Mouse (Mus musculus) hindbrain, embryonic 13.5 days (tissue): ENCODE measurements around the gene Pde10a. TPM values are rescaled to one million over a fixed set of nuclear protein-coding genes. Genes with fewer than 3 reads are reported as not detected.

Experiments used
- ATAC-seq: fragments of 200-750 bp; cut with Nextera tagmentation; 2 replicates; pipeline ENCODE4 v1.8.0; 2017; ENCODE audit warnings: moderate TSS enrichment; ENCODE audit not compliant: low FRiP score
- H3K27ac ChIP-seq: fragments of 300-500 bp; sonication (generic); 2 replicates; pipeline ENCODE4 v1.5.1; 2015; ENCODE audit warnings: inconsistent platforms, mild to moderate bottlenecking, moderate library complexity
- H3K27me3 ChIP-seq: fragments of 300-500 bp; sonication (generic); 2 replicates; pipeline ENCODE4 v1.6.1; 2015; ENCODE audit warnings: mild to moderate bottlenecking, inconsistent platforms
- H3K36me3 ChIP-seq: fragments of 300-500 bp; sonication (generic); 2 replicates; pipeline ENCODE4 v1.6.1; 2015; ENCODE audit warnings: mild to moderate bottlenecking, inconsistent platforms
- H3K4me1 ChIP-seq: fragments of 300-500 bp; sonication (generic); replicated peaks from 2 replicates; pipeline ENCODE4 v1.6.1; 2015; ENCODE audit warnings: inconsistent platforms
- H3K4me2 ChIP-seq: fragments of 300-500 bp; sonication (generic); 2 replicates; pipeline ENCODE4 v1.6.1; 2015; ENCODE audit warnings: inconsistent platforms, mild to moderate bottlenecking, moderate library complexity
- H3K4me3 ChIP-seq: fragments of 300-500 bp; sonication (generic); 2 replicates; pipeline ENCODE4 v1.5.1; 2015; ENCODE audit warnings: mild to moderate bottlenecking, inconsistent platforms
- H3K9ac ChIP-seq: fragments of 300-500 bp; sonication (generic); 2 replicates; pipeline ENCODE4 v1.6.1; 2015; ENCODE audit warnings: mild to moderate bottlenecking, inconsistent platforms
- H3K9me3 ChIP-seq: fragments of 300-500 bp; sonication (generic); 2 replicates; pipeline ENCODE4 v1.6.1; 2016; ENCODE audit warnings: inconsistent platforms
- WGBS: fragments of 180-500 bp; shearing (Covaris S2); methylation state at CpG from one replicate; pipeline ENCODE4 v1.1.7; 2015; 5-methylcytosine and 5-hydroxymethylcytosine counted together
- polyA plus RNA-seq: library from polyadenylated mRNA; unstranded; fragments of >200 nt; fragmentation: Nextera tagmentation; extraction: Ambion mirVana; gene quantifications from 2 replicates; pipeline ENCODE4 v1.2.1, GENCODE M21; 2015

Gene Pde10a
- polyA plus RNA-seq, 1 experiment from 2014 or later = 14.5 TPM

- H3K9me3 ChIP-seq = no peaks in the 10 kb centered on the region
- H3K27ac ChIP-seq = peak overlapping the region; percentile 44; the same call in 1 of the 2 replicates
- peaks cover 7% of the 10 kb centered on the region; the same call in 1 of the 2 replicates for H3K36me3 ChIP-seq
- no peak overlapping the region for H3K4me2 ChIP-seq
- no peaks in the 10 kb centered on the region; the same call in none of the 2 replicates for H3K4me1 ChIP-seq
- no peaks in the 10 kb centered on the region for H3K27me3 ChIP-seq
- no peak overlapping the region for H3K4me3 ChIP-seq
- ATAC-seq = no peak
- H3K9ac ChIP-seq = no peak overlapping the region
- 72% methylated on average over 5 of the region's 5 CpGs for WGBS
Measured at GRCm38 (mm10) chr17:8903555-8904283, 378.5 kb downstream of the Pde10a start.

DNA sequence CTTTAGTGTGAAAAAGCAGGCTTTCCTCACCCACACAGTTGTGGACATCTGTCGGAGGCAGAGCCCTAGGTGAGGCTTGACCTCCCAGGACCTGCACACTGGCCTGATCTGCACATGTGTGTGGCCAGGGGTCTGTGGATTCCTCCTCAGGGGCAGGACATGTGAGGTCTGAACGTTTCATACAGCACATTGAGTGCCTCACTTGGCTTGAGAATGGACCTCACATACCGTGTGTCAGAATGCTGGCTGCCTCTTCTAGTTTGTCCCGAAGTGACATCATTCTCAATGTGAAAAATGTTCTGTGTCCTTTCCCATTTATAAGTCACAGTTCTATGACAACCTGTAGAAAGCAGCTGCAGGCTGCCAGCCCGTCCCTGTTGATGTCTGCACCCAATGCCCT, 385.4 kb downstream of the Pde10a start:
- Histone ChIP-seq H3K4me1 (no peaks in the 10 kb centered on the region; the same call in none of the 2 replicates), H3K4me2 (no peak overlapping the region), H3K9me3 (no peaks in the 10 kb centered on the region), H3K27me3 (no peaks in the 10 kb centered on the region), H3K27ac (no peak overlapping the region), H3K9ac (no peak overlapping the region), H3K36me3 (no peaks in the 10 kb centered on the region), H3K4me3 (no peak overlapping the region)
- no peak for ATAC-seq
- whole genome bisulfite sequencing = 75% methylated on average over 5 of the region's 5 CpGs

- no peak overlapping the region for H3K27ac ChIP-seq
- ATAC-seq = no peak
- H3K27me3 ChIP-seq = no peaks in the 10 kb centered on the region
- no peaks in the 10 kb centered on the region for H3K9me3 ChIP-seq
- H3K4me2 ChIP-seq = no peak overlapping the region
- WGBS = 91% methylated on average over 3 of the region's 3 CpGs
- no peaks in the 10 kb centered on the region for H3K4me1 ChIP-seq
- H3K4me3 ChIP-seq = no peak overlapping the region
- H3K9ac ChIP-seq = no peak overlapping the region
- no peaks in the 10 kb centered on the region for H3K36me3 ChIP-seq
Measured at GRCm38 (mm10) chr17:8912933-8913332, 387.8 kb downstream of the Pde10a start.

- Histone ChIP-seq H3K36me3 (no peaks in the 10 kb centered on the region), H3K9ac (no peak overlapping the region), H3K27ac (no peak overlapping the region), H3K27me3 (no peaks in the 10 kb centered on the region), H3K4me2 (no peak overlapping the region), H3K4me1 (peaks cover 8% of the 10 kb centered on the region), H3K4me3 (no peak overlapping the region), H3K9me3 (no peaks in the 10 kb centered on the region)
- ATAC-seq = no peak
Measured at GRCm38 (mm10) chr17:8915693-8916092, 390.5 kb downstream of the Pde10a start.

- H3K27ac ChIP-seq = no peak overlapping the region
- no peaks in the 10 kb centered on the region for H3K36me3 ChIP-seq
- WGBS = 58% methylated on average over 4 of the region's 4 CpGs
- no peak overlapping the region for H3K4me2 ChIP-seq
- no peak for ATAC-seq
- no peak overlapping the region for H3K4me3 ChIP-seq
- peaks cover 34% of the 10 kb centered on the region for H3K4me1 ChIP-seq
- H3K27me3 ChIP-seq = no peaks in the 10 kb centered on the region
- no peaks in the 10 kb centered on the region for H3K9me3 ChIP-seq
- H3K9ac ChIP-seq = no peak overlapping the region
Measured at GRCm38 (mm10) chr17:8923074-8923473, 397.9 kb downstream of the Pde10a start.

- H3K4me3 ChIP-seq = no peak overlapping the region
- H3K27me3 ChIP-seq = no peaks in the 10 kb centered on the region
- H3K9ac ChIP-seq = no peak overlapping the region
- ATAC-seq = no peak
- WGBS = 70% methylated on average over 8 of the region's 8 CpGs
- no peaks in the 10 kb centered on the region for H3K36me3 ChIP-seq
- H3K4me1 ChIP-seq = peaks cover 41% of the 10 kb centered on the region
- H3K4me2 ChIP-seq = no peak overlapping the region
- H3K27ac ChIP-seq = no peak overlapping the region
- no peaks in the 10 kb centered on the region for H3K9me3 ChIP-seq
Measured at GRCm38 (mm10) chr17:8923727-8924126, 398.6 kb downstream of the Pde10a start.

DNA sequence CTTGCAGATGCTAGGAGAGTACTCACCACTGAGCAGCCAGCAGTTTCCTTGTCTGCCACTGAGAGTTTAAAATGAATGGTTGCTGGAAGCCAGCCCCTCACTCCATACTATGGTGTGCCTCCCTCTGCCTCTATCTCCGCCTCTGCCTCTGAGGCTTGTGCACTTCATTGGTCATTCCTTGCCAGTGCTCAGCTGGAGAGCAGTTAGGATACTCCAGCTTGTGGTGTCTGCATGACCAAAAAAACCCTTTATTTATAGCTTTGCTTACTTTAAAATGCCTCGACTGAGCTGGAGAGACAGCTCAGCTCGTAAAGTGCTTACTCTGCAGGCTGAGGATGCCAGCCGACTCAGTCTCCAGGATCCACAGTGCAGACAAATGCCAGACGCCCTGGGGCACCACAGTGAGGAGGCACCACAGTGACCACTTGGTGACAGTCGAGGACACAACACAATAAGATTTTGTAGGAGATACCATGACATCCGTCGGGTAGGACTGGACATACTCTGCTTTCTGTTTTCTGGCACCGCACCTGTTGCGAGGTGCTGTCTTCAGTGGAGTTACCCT, 400.7 kb downstream of the Pde10a start:
- Histone ChIP-seq H3K4me3 (no peak overlapping the region), H3K4me2 (no peak overlapping the region), H3K9ac (no peak overlapping the region), H3K27me3 (no peaks in the 10 kb centered on the region), H3K27ac (no peak overlapping the region), H3K36me3 (peaks cover 4% of the 10 kb centered on the region; the same call in 1 of the 2 replicates), H3K9me3 (no peaks in the 10 kb centered on the region), H3K4me1 (peaks cover 40% of the 10 kb centered on the region)
- 69% methylated on average over 10 of the region's 10 CpGs for WGBS
- no peak for ATAC-seq

- no peaks in the 10 kb centered on the region for H3K27me3 ChIP-seq
- WGBS = 51% methylated on average over 2 of the region's 2 CpGs
- H3K4me2 ChIP-seq = no peak overlapping the region
- no peak for ATAC-seq
- H3K9ac ChIP-seq = peak overlapping the region; percentile 21; the same call in 1 of the 2 replicates
- no peak overlapping the region for H3K27ac ChIP-seq
- peaks cover 6% of the 10 kb centered on the region; the same call in 1 of the 2 replicates for H3K36me3 ChIP-seq
- no peak overlapping the region for H3K4me3 ChIP-seq
- H3K4me1 ChIP-seq = peaks cover 40% of the 10 kb centered on the region
- no peaks in the 10 kb centered on the region for H3K9me3 ChIP-seq
Measured at GRCm38 (mm10) chr17:8928560-8928959, 403.4 kb downstream of the Pde10a start.

- Histone ChIP-seq H3K4me1 (peaks cover 33% of the 10 kb centered on the region), H3K4me3 (no peak overlapping the region), H3K36me3 (peaks cover 6% of the 10 kb centered on the region; the same call in 1 of the 2 replicates), H3K27ac (no peak overlapping the region), H3K4me2 (no peak overlapping the region), H3K9me3 (no peaks in the 10 kb centered on the region), H3K9ac (no peak overlapping the region), H3K27me3 (no peaks in the 10 kb centered on the region)
- ATAC-seq = no peak
- WGBS = 56% methylated on average over 8 of the region's 8 CpGs
Measured at GRCm38 (mm10) chr17:8929636-8930035, 404.5 kb downstream of the Pde10a start.

DNA sequence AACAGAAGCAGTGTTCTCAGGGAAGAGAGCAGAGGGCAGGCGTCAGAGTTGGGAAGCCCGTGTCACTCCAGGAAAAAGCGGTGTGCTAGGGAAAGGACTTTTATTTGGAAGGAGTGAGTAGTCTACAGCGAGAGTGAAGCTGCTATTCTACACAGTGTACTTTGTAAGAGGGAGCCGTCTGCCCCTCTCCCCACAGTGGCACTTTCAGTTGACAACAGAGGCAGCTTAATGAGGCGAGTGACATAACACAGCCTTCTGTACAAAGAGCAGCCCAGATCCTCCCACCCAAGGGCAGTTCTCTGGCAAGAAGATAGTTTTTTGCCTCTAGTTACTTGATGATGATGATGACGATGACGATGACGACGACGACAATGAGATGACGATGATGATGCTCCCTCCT, 410.4 kb downstream of the Pde10a start:
- peaks cover 5% of the 10 kb centered on the region; the same call in 1 of the 2 replicates for H3K36me3 ChIP-seq
- H3K9me3 ChIP-seq = no peaks in the 10 kb centered on the region
- no peak overlapping the region for H3K4me3 ChIP-seq
- H3K9ac ChIP-seq = no peak overlapping the region
- 0 out of 2 replicates have a peak, but pooled peaks cover 5% of the 10 kb centered on the region for H3K4me1 ChIP-seq
- H3K27ac ChIP-seq = peak overlapping the region; percentile 4; the same call in 1 of the 2 replicates
- H3K4me2 ChIP-seq = no peak overlapping the region
- WGBS = 36% methylated on average over 12 of the region's 12 CpGs
- H3K27me3 ChIP-seq = no peaks in the 10 kb centered on the region
- ATAC-seq = no peak

- peaks cover 7% of the 10 kb centered on the region for H3K36me3 ChIP-seq
- H3K4me3 ChIP-seq = no peak overlapping the region
- 0 out of 2 replicates have a peak, but pooled peaks cover 5% of the 10 kb centered on the region for H3K4me1 ChIP-seq
- ATAC-seq = no peak
- no peak overlapping the region for H3K9ac ChIP-seq
- H3K9me3 ChIP-seq = no peaks in the 10 kb centered on the region
- 3% methylated on average over 4 of the region's 4 CpGs for WGBS
- no peak overlapping the region for H3K27ac ChIP-seq
- H3K27me3 ChIP-seq = no peaks in the 10 kb centered on the region
- H3K4me2 ChIP-seq = no peak overlapping the region
Measured at GRCm38 (mm10) chr17:8936603-8937002, 411.4 kb downstream of the Pde10a start.

- H3K4me2 ChIP-seq = no peak overlapping the region
- H3K36me3 ChIP-seq = peaks cover 72% of the 10 kb centered on the region
- no peak overlapping the region for H3K9ac ChIP-seq
- H3K27ac ChIP-seq = no peak overlapping the region
- no peak for ATAC-seq
- no peak overlapping the region for H3K4me3 ChIP-seq
- WGBS = 66% methylated on average over 5 of the region's 5 CpGs
- no peaks in the 10 kb centered on the region for H3K9me3 ChIP-seq
- 0 out of 2 replicates have a peak, but pooled peaks cover 2% of the 10 kb centered on the region for H3K4me1 ChIP-seq
- no peaks in the 10 kb centered on the region for H3K27me3 ChIP-seq
Measured at GRCm38 (mm10) chr17:8951588-8951987, 426.4 kb downstream of the Pde10a start.

DNA sequence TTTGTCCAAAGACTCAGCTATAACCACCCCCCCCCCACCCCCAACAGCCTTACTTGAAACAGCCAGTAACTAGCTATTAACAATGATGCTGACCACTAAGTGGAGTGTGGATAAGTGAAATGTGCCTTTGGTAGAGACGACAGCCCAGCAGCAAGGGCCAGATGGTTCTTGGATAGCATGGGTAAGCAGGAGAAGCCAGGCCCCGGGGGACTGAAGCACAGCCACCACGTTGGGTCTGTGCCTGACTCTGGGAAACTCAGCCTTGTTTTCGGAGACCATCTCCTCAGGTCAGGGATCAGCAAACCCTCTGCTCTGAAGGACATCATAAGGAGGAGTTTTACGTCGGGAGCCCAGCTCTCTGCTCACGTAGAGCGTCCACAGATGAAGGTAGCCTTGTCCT, 427.8 kb downstream of the Pde10a start:
- no peaks in the 10 kb centered on the region for H3K27me3 ChIP-seq
- H3K4me1 ChIP-seq = 0 out of 2 replicates have a peak, but pooled peaks cover 2% of the 10 kb centered on the region
- H3K4me2 ChIP-seq = no peak overlapping the region
- H3K4me3 ChIP-seq = no peak overlapping the region
- H3K9me3 ChIP-seq = no peaks in the 10 kb centered on the region
- 91% methylated on average over 8 of the region's 8 CpGs for WGBS
- no peak overlapping the region for H3K27ac ChIP-seq
- no peak overlapping the region for H3K9ac ChIP-seq
- no peak for ATAC-seq
- peaks cover 75% of the 10 kb centered on the region for H3K36me3 ChIP-seq
